Mouse (Mus musculus) cerebellum, postnatal 36 days (tissue): ENCODE data around the gene Wdr35.
"Not testable (repeated sequence)": the region's sequence is repeated elsewhere in the genome, so short reads cannot be mapped to it uniquely, and the experiment has no call there.

Source experiments
- DNase-seq, 2 experiments: peaks; one replicate each; pipeline ENCODE4 v3.0.0; 2021 to 2022; ENCODE audit warnings: mixed read lengths in 2 of 2

Wdr35 gene

GRCm38 (mm10) chr12:8973820-8974465 is at the start of gene Wdr35:
Wdr35 (plus strand) TSS chr12:8973892.
- peak; percentile 88 to 92 for DNase-seq

- no peak for DNase-seq
These were observed 46.0 kb upstream of the Wdr35 start for GRCm38 (mm10) chr12:8927652-8928051.

GRCm38 (mm10) chr12:8928766-8929165 is 44.9 kb upstream of the Wdr35 start:
- no peak for DNase-seq

GRCm38 (mm10) chr12:8931083-8931482 is 42.6 kb upstream of the Wdr35 start:
- no peak for DNase-seq

- no peak for DNase-seq
These were observed 38.3 kb upstream of the Wdr35 start for GRCm38 (mm10) chr12:8935349-8935748.

GRCm38 (mm10) chr12:8936210-8936609 is 37.5 kb upstream of the Wdr35 start:
- not testable (repeated sequence) for DNase-seq

- DNase-seq, result no peak
These were observed 34.2 kb upstream of the Wdr35 start for GRCm38 (mm10) chr12:8939490-8939889.

GRCm38 (mm10) chr12:8940011-8941005 is 33.4 kb upstream of the Wdr35 start:
- no peak for DNase-seq

GRCm38 (mm10) chr12:8941131-8941615 is 32.5 kb upstream of the Wdr35 start:
- DNase-seq, result no peak

GRCm38 (mm10) chr12:8941699-8942392 is 31.8 kb upstream of the Wdr35 start:
- DNase-seq, result no peak

- no peak for DNase-seq
These were observed 26.5 kb upstream of the Wdr35 start for GRCm38 (mm10) chr12:8947163-8947562.

GRCm38 (mm10) chr12:8947714-8948464 is 25.8 kb upstream of the Wdr35 start, which contains the start of gene Matn3:
Matn3 (plus strand) TSS chr12:8947929.
- DNase-seq, result peak; percentile 32 to 43

GRCm38 (mm10) chr12:8953136-8953535 is 20.6 kb upstream of the Wdr35 start:
- DNase-seq, result no peak

- no peak for DNase-seq
These were observed 19.5 kb upstream of the Wdr35 start for GRCm38 (mm10) chr12:8954161-8954561.

GRCm38 (mm10) chr12:8961607-8962316 is 11.9 kb upstream of the Wdr35 start:
- no peak for DNase-seq

GRCm38 (mm10) chr12:8969828-8970227 is 3.9 kb upstream of the Wdr35 start:
- DNase-seq, result no peak

- DNase-seq, result no peak
These were observed 1.4 kb downstream of the Wdr35 start for GRCm38 (mm10) chr12:8975076-8975475.

GRCm38 (mm10) chr12:8993231-8993630 is 19.5 kb downstream of the Wdr35 start:
- no peak for DNase-seq

GRCm38 (mm10) chr12:8998318-8998717 is 24.6 kb downstream of the Wdr35 start:
- DNase-seq, result no peak

GRCm38 (mm10) chr12:9002038-9002648 is 28.5 kb downstream of the Wdr35 start:
- peak; percentile 52 to 55 for DNase-seq

- DNase-seq, result no peak
These were observed 33.5 kb downstream of the Wdr35 start for GRCm38 (mm10) chr12:9007146-9007545.
